Mouse (Mus musculus) macrophage (primary cell): Measurements from ENCODE around the gene Vps33b. TPM values are rescaled to one million over a fixed set of nuclear protein-coding genes. Genes with fewer than 3 reads are reported as not detected.

ENCODE experiments used
- H3K27ac ChIP-seq: fragments of 350-480 bp; formaldehyde crosslinking; 2 replicates; pipeline ENCODE4 v1.9.0; 2021
- H3K36me3 ChIP-seq: fragments of 350-480 bp; formaldehyde crosslinking; 2 replicates; pipeline ENCODE4 v1.9.0; 2021; ENCODE audit errors: inconsistent target
- H3K4me3 ChIP-seq: fragments of 350-480 bp; formaldehyde crosslinking; 2 replicates; pipeline ENCODE4 v1.9.0; 2021; ENCODE audit errors: inconsistent target
- H3K79me2 ChIP-seq: fragments of 350-480 bp; formaldehyde crosslinking; 2 replicates; pipeline ENCODE4 v1.9.0; 2021; ENCODE audit errors: inconsistent target
- WGBS: methylation state at CpG from one replicate; pipeline ENCODE4 v1.1.7; 2026; ENCODE audit warnings: inconsistent platforms; ENCODE audit not compliant: missing documents; 5-methylcytosine and 5-hydroxymethylcytosine counted together
- polyA plus RNA-seq: library from polyadenylated mRNA; stranded (reverse); fragments of 250-400 nt; gene quantifications from 3 replicates; pipeline ENCODE4 v1.2.4, GENCODE M21; 2018; ENCODE audit warnings: inconsistent platforms
- total RNA-seq, 78 experiments: library from RNA; depleted of rRNA; stranded (reverse); fragments of 250-400 nt; gene quantifications; 1 replicate in 9 of 78; 2 replicates in 24 of 78; 3 replicates in 43 of 78; 4 replicates in 2 of 78; pipeline ENCODE4 v1.2.4; 2018; ENCODE audit warnings: inconsistent platforms in 56 of 78

Vps33b gene
- 10 to 100 TPM; 14.2 to 90.6 (median 46.6) TPM for total RNA-seq (2018; cell fraction: chromatin; rRNA removed)
- 10 to 100 TPM in 13 of 26 experiments, 1 to 10 TPM in 13; 6.6 to 14.9 (median 10.0) TPM for total RNA-seq (2018; cell fraction: cytosol; rRNA removed)
- 10 to 100 TPM in 25 of 26 experiments, 1 to 10 TPM in 1; 7.6 to 44.2 (median 20.5) TPM for total RNA-seq (2018; cell fraction: nucleus; rRNA removed)
- polyA plus RNA-seq, result 9.4 to 14.3 TPM (median 12.9 TPM) in 3 replicates

DNA sequence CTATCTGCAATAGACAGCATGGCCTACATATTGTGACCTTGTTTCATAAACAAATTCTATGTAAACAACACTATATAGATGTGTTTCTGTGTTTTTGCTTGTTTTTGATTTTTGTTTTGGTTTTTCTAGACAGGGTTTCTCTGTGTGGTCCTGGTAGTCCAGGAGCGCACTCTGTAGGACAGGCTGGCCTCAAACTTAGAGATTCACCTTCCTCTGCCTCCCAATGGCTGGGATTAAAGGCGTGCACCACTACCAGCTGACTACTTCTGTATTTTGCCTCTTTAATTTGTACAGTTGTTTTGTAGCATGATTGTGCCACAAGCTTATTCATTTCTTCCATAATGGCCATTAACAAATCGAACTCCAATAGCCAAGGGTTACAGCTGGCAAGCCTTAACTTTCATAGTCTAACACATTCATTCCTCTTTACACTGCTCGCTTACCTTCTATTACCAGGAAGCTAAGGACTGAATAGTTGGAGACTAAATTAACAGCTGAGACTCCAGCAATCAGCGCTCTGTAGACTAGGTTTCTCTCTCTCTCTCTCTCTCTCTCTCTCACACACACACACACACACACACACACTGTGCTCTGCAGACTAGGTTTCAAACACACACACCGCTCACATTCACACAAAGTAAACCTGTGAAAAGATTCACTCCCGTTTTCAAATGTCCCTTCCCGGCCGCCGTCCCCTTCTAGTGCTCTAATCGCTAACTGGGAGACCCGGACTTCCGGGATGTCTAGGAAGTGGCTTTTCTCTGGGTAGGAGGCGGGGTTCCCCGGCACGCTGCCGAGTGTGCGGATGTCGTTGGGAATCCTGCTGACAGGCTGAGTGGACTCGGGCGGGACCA is at the start of gene Vps33b:
TSS of gene Vps33b (plus strand) at position 753 of the 854 bp plus-strand sequence.
- peak within 1 kb of the TSS; percentile 95 for H3K4me3 ChIP-seq
- H3K36me3 ChIP-seq, result peaks cover 33% of the 10 kb centered on the region
- WGBS, result 2% methylated on average over 21 of the region's 21 CpGs
- H3K27ac ChIP-seq, result peak within 1 kb of the TSS; percentile 66
- peaks cover 25% of the 10 kb centered on the region for H3K79me2 ChIP-seq

DNA sequence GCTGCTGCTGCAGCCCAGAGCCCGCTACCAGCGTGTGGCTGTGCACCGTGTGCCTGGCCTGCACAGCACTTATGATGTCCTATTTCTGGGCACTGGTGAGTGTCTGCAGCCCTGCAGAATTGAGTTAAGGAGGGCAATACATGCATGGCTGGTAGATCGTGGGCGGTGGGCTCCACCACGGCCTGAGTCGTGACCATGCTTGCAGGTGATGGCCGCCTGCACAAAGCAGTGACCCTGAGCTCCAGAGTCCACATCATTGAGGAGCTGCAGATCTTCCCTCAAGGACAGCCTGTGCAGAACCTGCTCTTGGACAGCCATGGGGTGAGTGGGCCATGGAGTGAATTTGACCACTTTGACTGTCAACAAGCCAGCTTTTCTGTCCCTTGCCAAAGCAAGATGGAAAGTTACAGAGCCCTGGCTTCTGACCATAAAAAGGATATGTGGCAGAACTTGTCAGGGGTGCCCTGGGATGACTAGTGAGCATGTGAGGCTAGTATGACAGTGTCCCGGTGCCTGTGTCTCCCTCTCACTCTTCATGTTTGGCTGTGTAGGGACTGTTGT is 49.1 kb upstream of the Vps33b start:
- Histone ChIP-seq H3K27ac (no peak overlapping the region), H3K79me2 (no peaks in the 10 kb centered on the region), H3K36me3 (peaks cover 67% of the 10 kb centered on the region), H3K4me3 (no peak overlapping the region)
- 96% methylated on average over 9 of the region's 9 CpGs for WGBS

DNA sequence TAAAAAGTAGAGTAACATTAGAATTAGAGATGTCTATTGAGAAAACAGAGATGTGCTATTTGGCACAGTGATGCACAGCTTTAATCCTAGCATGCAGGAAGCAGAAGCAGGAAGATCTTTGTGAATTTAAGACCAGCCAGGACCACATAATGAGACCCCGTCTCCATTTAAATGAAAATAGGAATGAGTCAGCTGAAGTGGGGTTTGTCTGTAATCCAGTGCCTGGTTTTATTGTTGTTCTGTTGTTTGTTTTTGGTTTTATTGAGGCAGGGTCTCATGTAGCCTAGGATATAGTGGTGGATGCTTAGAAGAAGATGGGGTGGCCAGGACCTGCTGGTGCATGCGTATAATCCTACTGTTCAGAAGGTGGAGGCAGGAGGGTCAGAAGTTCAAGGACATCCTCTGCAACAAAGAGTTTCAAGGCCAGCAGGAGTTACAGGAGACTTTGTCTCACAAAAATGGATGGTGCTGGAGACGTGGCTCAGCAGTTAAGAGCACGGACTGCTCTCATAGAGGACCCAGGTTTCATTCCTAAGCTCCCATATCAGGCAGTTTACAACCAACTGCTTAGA is 48.2 kb upstream of the Vps33b start:
- 93% methylated on average over 4 of the region's 4 CpGs for WGBS
- Histone ChIP-seq H3K27ac (no peak overlapping the region), H3K4me3 (no peak overlapping the region), H3K79me2 (no peaks in the 10 kb centered on the region), H3K36me3 (peaks cover 67% of the 10 kb centered on the region)

DNA sequence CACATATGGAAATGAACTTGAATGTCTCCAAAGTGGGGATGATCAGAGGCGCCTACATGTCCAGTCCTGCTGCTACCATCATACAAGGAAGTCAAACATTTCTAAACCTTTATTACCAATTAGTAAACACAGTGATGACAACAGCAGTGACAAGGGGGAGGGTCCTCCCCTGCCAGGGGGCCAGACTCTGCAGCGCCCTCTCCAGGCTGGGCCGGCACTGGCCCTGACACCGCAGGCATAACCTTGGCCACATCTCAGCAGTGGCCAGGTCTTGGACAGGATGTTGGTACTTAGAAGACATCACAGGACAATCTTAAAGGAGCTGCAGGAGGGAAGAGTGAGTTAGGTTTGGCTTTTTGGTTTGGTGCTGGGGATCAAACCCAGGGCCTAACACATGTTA is 42.4 kb upstream of the Vps33b start:
- peaks cover 9% of the 10 kb centered on the region; the same call in 1 of the 2 replicates for H3K79me2 ChIP-seq

DNA sequence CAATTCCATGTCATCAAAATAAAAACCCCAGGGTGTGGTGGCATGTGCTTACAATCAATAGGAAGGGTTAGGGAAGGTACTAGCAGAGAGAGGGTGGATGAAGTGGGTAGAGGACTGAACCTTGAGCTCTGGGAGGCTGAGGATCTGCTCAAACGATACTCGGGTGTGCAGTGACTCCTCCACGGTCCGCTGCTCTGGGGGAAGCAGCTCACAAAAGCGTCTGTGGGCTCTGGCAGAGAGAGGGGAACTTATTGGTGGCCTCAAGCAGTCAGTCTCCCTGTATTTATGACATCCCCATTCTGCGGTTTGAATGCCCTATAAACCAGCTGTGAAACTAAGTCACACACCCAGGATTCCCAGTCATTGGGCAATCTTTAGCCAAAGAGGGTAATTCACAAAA is 39.3 kb upstream of the Vps33b start:
- Histone ChIP-seq H3K36me3 (peaks cover 31% of the 10 kb centered on the region; the same call in 1 of the 2 replicates), H3K27ac (no peak overlapping the region), H3K4me3 (no peak overlapping the region), H3K79me2 (peaks cover 32% of the 10 kb centered on the region)
- 13% methylated on average over 4 of the region's 6 CpGs for WGBS

More for the DNA sequence above, 42.4 kb upstream of the Vps33b start:
- Histone ChIP-seq H3K4me3 (no peak overlapping the region), H3K27ac (no peak overlapping the region), H3K36me3 (peaks cover 47% of the 10 kb centered on the region; the same call in 1 of the 2 replicates)
- WGBS, result 98% methylated on average over 4 of the region's 4 CpGs

DNA sequence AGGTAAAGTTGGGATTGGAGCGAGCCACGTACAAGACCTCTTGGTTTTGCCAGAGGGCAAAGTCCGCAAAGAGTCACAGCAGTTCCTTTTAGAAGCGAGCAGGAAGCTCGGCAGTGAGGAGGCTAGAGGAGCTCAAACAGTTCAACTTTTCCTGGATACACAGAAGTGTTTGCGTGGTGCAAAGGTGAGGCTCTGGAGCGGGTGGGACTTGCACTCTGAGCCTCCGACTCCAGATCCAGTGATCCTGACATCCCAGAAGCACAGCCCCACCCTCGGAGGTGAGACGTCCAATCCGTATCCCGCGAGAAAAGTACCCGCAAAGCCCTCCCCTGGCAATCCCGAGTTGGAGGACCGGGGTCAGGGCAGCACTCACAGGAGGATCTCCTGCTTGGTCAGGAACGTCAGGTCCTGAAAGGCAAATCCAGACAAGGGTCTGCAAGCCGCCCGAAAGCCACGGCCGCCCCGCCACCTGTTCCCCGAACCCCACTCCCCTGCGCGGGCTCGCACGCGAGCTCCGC is 37.4 kb upstream of the Vps33b start:
- WGBS, result under 1% methylated on average over 29 of the region's 29 CpGs
- H3K27ac ChIP-seq, result peak overlapping the region; percentile 29
- peak overlapping the region; percentile 77 for H3K4me3 ChIP-seq
- H3K36me3 ChIP-seq, result peaks cover 18% of the 10 kb centered on the region; the same call in 1 of the 2 replicates
- peaks cover 48% of the 10 kb centered on the region for H3K79me2 ChIP-seq

DNA sequence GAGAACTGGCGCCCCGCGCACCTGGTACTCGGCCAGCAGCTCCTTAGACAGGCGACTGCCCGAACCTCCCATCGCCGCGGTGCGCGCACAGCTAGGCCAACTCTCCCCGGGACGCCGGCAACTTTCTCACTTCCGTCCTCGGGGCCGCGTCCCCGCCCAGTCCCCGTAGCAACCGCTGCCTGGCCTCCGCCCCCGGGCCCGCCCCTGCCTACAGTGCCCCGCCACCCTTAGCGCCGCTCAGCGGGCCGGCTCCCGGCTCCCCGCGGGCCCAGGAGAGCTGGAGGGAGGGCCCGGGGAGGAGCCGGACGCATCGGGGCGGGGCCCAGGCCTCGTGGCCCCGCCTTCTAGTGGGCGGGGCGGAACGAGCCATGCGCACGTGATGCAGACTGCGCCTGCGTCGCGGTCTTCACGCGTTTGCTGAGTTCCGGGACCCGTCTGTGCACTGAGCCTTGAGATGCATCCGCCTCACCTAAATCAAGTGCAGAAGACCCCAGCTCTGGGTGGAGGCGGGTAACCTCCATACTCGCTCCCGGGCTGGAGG is 36.9 kb upstream of the Vps33b start, which contains the start of the genes Cib1 and Gdpgp1:
TSS of gene Cib1 (minus strand) at position 325 of the 541 bp plus-strand sequence.
TSS of gene Gdpgp1 (plus strand) at position 377 of the 541 bp plus-strand sequence.
- Histone ChIP-seq H3K79me2 (peaks cover 50% of the 10 kb centered on the region), H3K27ac (peak within 1 kb of the TSS; percentile 37), H3K36me3 (peaks cover 13% of the 10 kb centered on the region; the same call in 1 of the 2 replicates), H3K4me3 (peak within 1 kb of the TSS; percentile 90)
- under 1% methylated on average over 48 of the region's 56 CpGs for WGBS

DNA sequence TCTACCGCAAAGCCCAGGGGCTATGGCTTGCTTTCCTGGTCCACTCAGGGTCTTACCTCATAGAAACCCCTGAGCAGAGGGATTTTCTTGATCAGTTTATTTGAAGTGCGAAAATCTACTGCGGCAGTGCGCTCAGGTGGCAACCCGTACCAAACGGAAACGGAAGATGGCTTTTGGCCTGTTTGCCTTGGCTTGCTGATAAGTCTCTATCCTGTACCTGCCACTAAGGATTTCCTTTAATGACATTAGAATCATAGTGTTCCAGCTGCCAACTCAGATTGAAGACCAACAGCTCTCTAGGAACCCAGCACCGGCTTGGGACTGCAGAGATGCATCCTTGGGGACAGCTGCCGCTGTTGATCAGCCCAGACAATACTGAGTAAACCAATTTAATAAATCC is 35.6 kb upstream of the Vps33b start:
- Histone ChIP-seq H3K79me2 (peaks cover 50% of the 10 kb centered on the region), H3K4me3 (peak overlapping the region; percentile 90; the same call in 1 of the 2 replicates), H3K27ac (no peak overlapping the region), H3K36me3 (peaks cover 8% of the 10 kb centered on the region; the same call in 1 of the 2 replicates)
- WGBS, result 55% methylated on average over 9 of the region's 9 CpGs

DNA sequence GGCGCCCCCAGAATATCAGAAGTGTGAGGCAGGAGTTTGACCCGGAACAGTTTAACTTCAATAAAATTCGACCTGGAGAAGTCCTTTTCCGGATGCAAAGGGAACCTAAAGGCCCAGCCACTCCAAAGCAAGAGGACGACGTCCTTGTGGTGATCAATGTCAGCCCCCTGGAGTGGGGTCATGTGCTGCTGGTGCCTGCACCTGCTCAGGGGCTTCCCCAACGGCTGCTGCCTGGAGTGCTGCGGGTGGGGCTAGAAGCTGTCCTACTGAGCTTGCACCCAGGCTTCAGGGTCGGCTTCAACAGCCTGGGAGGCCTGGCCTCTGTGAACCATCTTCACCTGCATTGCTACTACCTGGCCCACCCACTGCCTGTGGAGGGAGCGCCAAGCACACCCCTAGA is 30.9 kb upstream of the Vps33b start:
- peaks cover 19% of the 10 kb centered on the region; the same call in 1 of the 2 replicates for H3K36me3 ChIP-seq
- no peak overlapping the region for H3K27ac ChIP-seq
- H3K79me2 ChIP-seq, result peaks cover 33% of the 10 kb centered on the region
- H3K4me3 ChIP-seq, result no peak overlapping the region
- 96% methylated on average over 10 of the region's 10 CpGs for WGBS

DNA sequence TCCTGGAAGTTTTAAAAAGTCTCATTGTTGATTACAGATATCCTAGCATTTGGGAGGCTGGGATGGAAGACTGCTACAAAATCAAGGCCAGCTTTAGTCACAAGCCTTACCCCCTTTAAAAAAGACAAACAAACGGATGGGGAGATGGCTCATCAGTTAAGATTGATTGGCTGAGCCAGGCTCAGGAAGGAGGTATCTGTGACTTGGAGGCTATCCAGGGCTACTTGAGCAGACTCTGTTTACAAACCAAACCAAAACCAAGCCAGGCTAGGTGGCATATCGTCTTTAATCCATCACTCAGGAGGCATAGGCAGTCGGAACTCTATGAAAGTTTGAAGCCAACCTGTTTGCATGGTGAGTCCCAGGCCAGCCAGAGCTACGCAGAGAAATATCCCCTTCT is 27.8 kb upstream of the Vps33b start:
- Histone ChIP-seq H3K4me3 (no peak overlapping the region), H3K79me2 (peaks cover 5% of the 10 kb centered on the region; the same call in 1 of the 2 replicates), H3K36me3 (peaks cover 19% of the 10 kb centered on the region; the same call in 1 of the 2 replicates), H3K27ac (no peak overlapping the region)
- 92% methylated on average over 4 of the region's 4 CpGs for WGBS

DNA sequence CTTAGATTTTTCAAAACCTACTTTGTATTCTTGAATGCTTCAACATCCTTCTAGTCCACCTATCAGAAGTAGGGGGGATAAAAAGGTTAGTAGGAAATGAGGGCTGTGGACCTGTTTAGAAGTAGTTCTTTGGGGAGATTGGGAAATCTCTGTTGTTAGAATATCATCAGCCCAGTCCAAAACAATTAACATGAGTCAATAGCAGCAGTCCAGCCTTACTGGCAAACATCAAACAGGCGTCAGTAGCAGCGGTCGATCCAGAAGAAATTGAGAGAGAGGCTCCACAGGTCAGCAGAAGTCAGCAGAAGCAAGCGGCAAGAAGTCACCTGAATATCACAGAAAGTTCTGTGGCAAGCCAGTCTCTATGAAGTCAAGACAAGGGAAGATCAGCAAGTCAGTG is 24.6 kb upstream of the Vps33b start:
- WGBS, result 98% methylated on average over 4 of the region's 4 CpGs
- Histone ChIP-seq H3K27ac (no peak overlapping the region), H3K4me3 (no peak overlapping the region), H3K36me3 (0 out of 2 replicates have a peak, but pooled peaks cover 4% of the 10 kb centered on the region), H3K79me2 (no peaks in the 10 kb centered on the region)

DNA sequence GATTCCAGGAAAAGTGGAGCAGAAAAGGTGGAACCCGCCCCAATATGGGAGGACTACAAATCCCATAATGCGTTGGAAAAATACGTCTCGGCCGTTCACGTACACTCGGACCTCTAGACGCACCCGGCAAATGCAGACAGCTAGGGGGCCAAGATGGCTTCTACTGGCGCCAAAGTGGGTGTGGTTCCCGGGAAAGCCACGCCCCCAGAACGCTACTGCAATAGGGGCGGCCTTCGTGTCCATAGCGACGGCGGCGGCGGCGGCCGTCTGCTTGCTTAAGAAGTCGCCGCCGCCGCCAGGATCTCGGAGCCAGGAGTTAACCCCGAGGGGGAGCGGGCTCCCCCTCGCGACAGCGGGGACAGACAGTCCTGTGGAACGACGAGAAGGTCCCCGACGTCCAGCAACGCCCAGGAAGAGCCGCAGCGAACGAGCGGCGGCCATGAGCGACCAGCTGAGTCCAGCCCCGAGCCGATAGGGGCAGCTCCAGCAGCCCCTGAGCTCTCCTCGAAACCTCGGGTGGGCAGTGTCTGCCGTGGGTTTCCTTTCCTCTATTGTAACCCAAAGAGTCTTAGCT is 23.2 kb upstream of the Vps33b start, which contains the start of gene Ttll13:
TSS of gene Ttll13 (plus strand) at position 229 of the 574 bp plus-strand sequence.
- no peaks in the 10 kb centered on the region for H3K36me3 ChIP-seq
- WGBS, result 0% methylated on average over 41 of the region's 48 CpGs
- peak within 1 kb of the TSS; percentile 35 for H3K4me3 ChIP-seq
- peak within 1 kb of the TSS; percentile 35 for H3K27ac ChIP-seq
- H3K79me2 ChIP-seq, result no peaks in the 10 kb centered on the region

DNA sequence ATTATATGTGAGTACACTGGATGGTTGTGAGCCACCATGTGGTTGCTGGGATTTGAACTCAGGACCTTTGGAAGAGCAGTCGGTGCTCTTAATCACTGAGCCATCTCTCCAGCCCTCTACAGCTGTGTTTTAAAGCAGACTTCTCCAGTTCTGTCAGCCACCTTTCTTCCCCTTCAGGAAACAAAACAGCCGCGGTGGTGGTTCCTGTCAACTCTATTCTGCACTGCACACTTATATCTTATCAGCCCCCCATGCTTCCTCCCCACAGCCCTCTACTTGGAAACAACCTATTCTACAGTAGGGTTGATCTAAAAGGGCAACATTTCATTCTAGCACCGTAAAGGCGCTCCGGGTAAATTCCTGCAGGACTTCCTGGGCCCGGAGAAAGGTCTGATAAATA is 22.6 kb upstream of the Vps33b start:
- H3K79me2 ChIP-seq, result no peaks in the 10 kb centered on the region
- H3K36me3 ChIP-seq, result no peaks in the 10 kb centered on the region
- peak overlapping the region; percentile 35 for H3K4me3 ChIP-seq
- 31% methylated on average over 7 of the region's 7 CpGs for WGBS
- no peak overlapping the region for H3K27ac ChIP-seq
